Mouse (Mus musculus): Measurements from ENCODE around the gene Mnd1.
A peak's percentile ranks its signal among the peaks of the same experiment; 100 is the strongest.

Gene Mnd1

GRCm38 (mm10) chr3:84155558-84156006, at the start of gene Mnd1:
Mnd1 (minus strand) TSS chr3:84155786.
- DNase-seq = peak; percentile 95 to 98

- DNase-seq = no peak
Measured at GRCm38 (mm10) chr3:84204640-84205039, 49.1 kb upstream of the Mnd1 start.

- peak; percentile 98 for DNase-seq
Measured at GRCm38 (mm10) chr3:84200559-84201420, 45.2 kb upstream of the Mnd1 start.

- DNase-seq = no peak
Measured at GRCm38 (mm10) chr3:84199516-84199915, 43.9 kb upstream of the Mnd1 start.

GRCm38 (mm10) chr3:84198229-84198628, 42.6 kb upstream of the Mnd1 start:
- no peak for DNase-seq

- no peak for DNase-seq
Measured at GRCm38 (mm10) chr3:84193881-84194280, 38.3 kb upstream of the Mnd1 start.

- DNase-seq = peak; percentile 32 to 42
Measured at GRCm38 (mm10) chr3:84191141-84191881, 35.7 kb upstream of the Mnd1 start.

- peak; percentile 34 to 36 for DNase-seq
Measured at GRCm38 (mm10) chr3:84190513-84191061, 35.0 kb upstream of the Mnd1 start.

- no peak for DNase-seq
Measured at GRCm38 (mm10) chr3:84189629-84190173, 34.1 kb upstream of the Mnd1 start.

GRCm38 (mm10) chr3:84181717-84182116, 26.1 kb upstream of the Mnd1 start:
- no peak for DNase-seq

- no peak for DNase-seq
Measured at GRCm38 (mm10) chr3:84181102-84181501, 25.5 kb upstream of the Mnd1 start.

- no peak for DNase-seq
Measured at GRCm38 (mm10) chr3:84180304-84180703, 24.7 kb upstream of the Mnd1 start.

GRCm38 (mm10) chr3:84177834-84178233, 22.2 kb upstream of the Mnd1 start:
- no peak for DNase-seq

GRCm38 (mm10) chr3:84175337-84176315, 20.0 kb upstream of the Mnd1 start:
- peak; percentile 79 to 89 for DNase-seq

GRCm38 (mm10) chr3:84173581-84174154, 18.1 kb upstream of the Mnd1 start, which contains the start of gene Gm6525:
Gm6525 (plus strand) TSS chr3:84174104.
- DNase-seq = no peak

- DNase-seq = peak in 1 of 2 experiments; percentile 33
Measured at GRCm38 (mm10) chr3:84172406-84172805, 16.8 kb upstream of the Mnd1 start.

GRCm38 (mm10) chr3:84169393-84170005, 13.9 kb upstream of the Mnd1 start:
- no peak for DNase-seq

GRCm38 (mm10) chr3:84168943-84169342, 13.4 kb upstream of the Mnd1 start:
- DNase-seq = no peak

GRCm38 (mm10) chr3:84166073-84166472, 10.5 kb upstream of the Mnd1 start:
- DNase-seq = no peak

- no peak for DNase-seq
Measured at GRCm38 (mm10) chr3:84165391-84165790, 9.8 kb upstream of the Mnd1 start.

All from cerebellum, postnatal 25 days (tissue).